Comparison of ENCODE assay signal across 13 mouse cellular contexts in genomic region chr6:91679716-91680115, GRCm38 (mm10). TPM values are rescaled to one million over a fixed set of nuclear protein-coding genes. Genes with fewer than 3 reads are reported as not detected.
DNase-seq lines count a peak whose midpoint lies in the region; ATAC-seq and TF ChIP-seq lines count a peak whose summit lies in the region.
"Had no signal": no experiment of that assay in that cellular context is flagged by ENCODE, and none has a peak within 500 bp of the region (broad histone marks: within the 10 kb centered on the region; RNA-seq: fewer than 3 reads in every experiment).

No protein-coding gene starts in this region.

- H3K9me3 ChIP-seq in hindbrain, postnatal 0 days (ENCODE audit: low read length), result no peaks in the 10 kb centered on the region
- H3K9me3 ChIP-seq in hindbrain, embryonic 10.5 days, result no peaks in the 10 kb centered on the region
- H3K9me3 ChIP-seq: embryonic facial prominence, embryonic 15.5 days; forebrain, embryonic 12.5 days; lung, embryonic 15.5 days; midbrain, embryonic 10.5 days had no signal

- H3K4me1 ChIP-seq in hindbrain, postnatal 0 days (ENCODE audit: insufficient read depth, low read length), result peaks cover 14% of the 10 kb centered on the region
- H3K4me1 ChIP-seq in hindbrain, embryonic 10.5 days (replicated peaks), result peaks cover 49% of the 10 kb centered on the region
- peaks cover 31% of the 10 kb centered on the region for H3K4me1 ChIP-seq in thymus, adult 2 months (replicated peaks; ENCODE audit: control insufficient read depth, insufficient read depth, low read length)

- WGBS in hindbrain, postnatal 0 days, result 46% methylated on average over 6 of the region's 6 CpGs
- 72% methylated on average over 6 of the region's 6 CpGs for WGBS in hindbrain, embryonic 10.5 days
- 84% methylated on average over 6 of the region's 6 CpGs for WGBS in thymus, adult 2 months

- no peaks in the 10 kb centered on the region for H3K36me3 ChIP-seq in hindbrain, postnatal 0 days (ENCODE audit: insufficient read depth, low read length)
- no peaks in the 10 kb centered on the region for H3K36me3 ChIP-seq in hindbrain, embryonic 10.5 days
- H3K36me3 ChIP-seq in thymus, adult 2 months (ENCODE audit: control insufficient read depth, insufficient read depth, low read length), result no peaks in the 10 kb centered on the region
- H3K36me3 ChIP-seq: embryonic facial prominence, embryonic 15.5 days; forebrain, embryonic 12.5 days; lung, embryonic 15.5 days; midbrain, embryonic 10.5 days had no signal

- no peak overlapping the region for H3K27ac ChIP-seq in hindbrain, postnatal 0 days
- no peak overlapping the region for H3K27ac ChIP-seq in hindbrain, embryonic 10.5 days
- peak overlapping the region; percentile 83 for H3K27ac ChIP-seq in thymus, adult 2 months (ENCODE audit: control insufficient read depth, insufficient read depth, low read length)
- H3K27ac ChIP-seq: embryonic facial prominence, embryonic 15.5 days; forebrain, embryonic 12.5 days; lung, embryonic 15.5 days had no signal

- no peak overlapping the region for H3K4me2 ChIP-seq in hindbrain, postnatal 0 days (ENCODE audit: low read depth, low read length)
- H3K4me2 ChIP-seq: embryonic facial prominence, embryonic 15.5 days; forebrain, embryonic 12.5 days; lung, embryonic 15.5 days had no signal

- TF ChIP-seq CTCF in hindbrain, postnatal 0 days (IDR thresholded peaks at IDR 0.05; ENCODE audit: low read depth), result no peak
- no peak for TF ChIP-seq CTCF in thymus, adult 2 months (IDR thresholded peaks at IDR 0.05; ENCODE audit: borderline replicate concordance, control insufficient read depth, extremely low read depth, insufficient read depth, low read length, poor library complexity)

- no peak overlapping the region for H3K4me3 ChIP-seq in hindbrain, postnatal 0 days (ENCODE audit: low read length)
- H3K4me3 ChIP-seq in hindbrain, embryonic 10.5 days, result no peak overlapping the region
- no peak overlapping the region for H3K4me3 ChIP-seq in thymus, adult 2 months (ENCODE audit: control insufficient read depth, insufficient read depth, low read length)
- H3K4me3 ChIP-seq: embryonic facial prominence, embryonic 15.5 days; forebrain, embryonic 12.5 days; lung, embryonic 15.5 days; midbrain, embryonic 10.5 days; myocyte had no signal

- no peak for ATAC-seq in hindbrain, postnatal 0 days

- H3K27me3 ChIP-seq in hindbrain, postnatal 0 days (ENCODE audit: insufficient read depth, low read length), result no peaks in the 10 kb centered on the region
- H3K27me3 ChIP-seq in hindbrain, embryonic 10.5 days (ENCODE audit: insufficient read depth, poor library complexity, severe bottlenecking), result no peaks in the 10 kb centered on the region
- no peaks in the 10 kb centered on the region for H3K27me3 ChIP-seq in thymus, adult 2 months (ENCODE audit: control insufficient read depth, insufficient read depth, low read length)
- H3K27me3 ChIP-seq: embryonic facial prominence, embryonic 15.5 days; lung, embryonic 15.5 days had no signal

- no peak overlapping the region for H3K9ac ChIP-seq in hindbrain, postnatal 0 days (replicated peaks; ENCODE audit: low read length)
- H3K9ac ChIP-seq: embryonic facial prominence, embryonic 15.5 days; forebrain, embryonic 12.5 days; lung, embryonic 15.5 days had no signal

- no peak for TF ChIP-seq POLR2A in thymus, adult 2 months (IDR thresholded peaks at IDR 0.05; ENCODE audit: control insufficient read depth, extremely low read depth, insufficient read depth, low read length, poor library complexity)

- peak; percentile 35 for DNase-seq in hindbrain, postnatal 0 days (ENCODE audit: low spot score)
- no peak for DNase-seq in hindbrain, embryonic 10.5 days (ENCODE audit: low spot score)
- DNase-seq in thymus, adult 2 months, result no peak
- no peak for DNase-seq in thymus, postnatal 36 days
- DNase-seq in cerebellum, postnatal 25 days, result peak; percentile 67 to 68
- no peak for DNase-seq in lung, adult 18-20 months
- DNase-seq in ovary, postnatal 14 days (ENCODE audit: low spot score), result no peak
- DNase-seq in urinary bladder, postnatal 10 days (ENCODE audit: low spot score), result no peak

RNA-seq across cellular contexts. Expression of gene Slc6a6, which starts 4.1 kb away (rescaled TPM):
- 78.2 and 85.6 TPM in 2 replicates for total RNA-seq in hindbrain, postnatal 0 days (2014; rRNA removed)
- 116 and 119 TPM in 2 replicates for polyA plus RNA-seq in hindbrain, postnatal 0 days (2015; fragmentation: Nextera tagmentation; extraction: Ambion mirVana)
- 58.9 and 60.0 TPM in 2 replicates for polyA plus RNA-seq in hindbrain, embryonic 10.5 days (2016; fragmentation: Nextera tagmentation; extraction: Ambion mirVana)
- polyA plus RNA-seq in thymus, adult 2 months (2012; rRNA removed), result 141 and 179 TPM in 2 replicates

Comparison
In these comparisons a context has a peak if more than half of its experiments do, and no peak if none do; other contexts are left out.
1. DNase-seq: peak in hindbrain, postnatal 0 days (single experiment) and cerebellum, postnatal 25 days (2 of 2); none in hindbrain, embryonic 10.5 days (single experiment), thymus, adult 2 months (single experiment), thymus, postnatal 36 days (0 of 2), lung, adult 18-20 months (0 of 2), ovary, postnatal 14 days (single experiment) and urinary bladder, postnatal 10 days (single experiment).